Mouse (Mus musculus): ENCODE data around the gene Copz1. TPM values are rescaled to one million over a fixed set of nuclear protein-coding genes. Genes with fewer than 3 reads are reported as not detected.

The Copz1 gene
- polyA plus RNA-seq, 1 experiment from 2014 or later = 220 TPM

DNA sequence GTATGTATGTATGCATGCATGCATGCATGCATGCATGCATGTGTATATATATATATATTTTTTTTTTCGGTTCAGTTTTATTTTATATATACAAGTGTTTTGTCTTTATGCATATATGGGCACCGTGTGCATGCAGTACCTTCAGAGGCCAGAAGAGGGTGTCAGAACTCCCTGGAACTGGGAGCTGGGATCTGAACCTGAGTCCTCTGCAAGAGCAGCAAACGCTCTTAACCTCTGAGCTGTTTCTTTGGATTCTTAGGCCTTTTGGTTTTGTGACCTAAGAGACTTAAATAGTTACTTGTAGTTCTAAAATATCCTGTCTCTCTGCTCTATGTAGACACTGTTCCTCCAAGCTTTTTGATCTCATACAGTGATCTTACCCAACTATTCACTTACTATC, 11.6 kb downstream of the Copz1 start:
- H3K9ac ChIP-seq (replicated peaks) = no peak overlapping the region
- H3K4me1 ChIP-seq = peaks cover 19% of the 10 kb centered on the region
- H3K4me3 ChIP-seq = no peak overlapping the region
- H3K9me3 ChIP-seq = no peaks in the 10 kb centered on the region
- no peaks in the 10 kb centered on the region for H3K36me3 ChIP-seq
- WGBS = 45% methylated on average over 3 of the region's 3 CpGs
- H3K27me3 ChIP-seq = no peaks in the 10 kb centered on the region
- no peak overlapping the region for H3K4me2 ChIP-seq (replicated peaks)
- no peak for ATAC-seq (replicated peaks)
- no peak overlapping the region for H3K27ac ChIP-seq (replicated peaks)

- peak overlapping the region; percentile 65 for H3K27ac ChIP-seq (replicated peaks)
- H3K4me2 ChIP-seq (replicated peaks) = no peak overlapping the region
- H3K4me1 ChIP-seq = peaks cover 22% of the 10 kb centered on the region
- no peak for ATAC-seq (replicated peaks)
- peaks cover 2% of the 10 kb centered on the region; the same call in 1 of the 2 replicates for H3K36me3 ChIP-seq
- no peaks in the 10 kb centered on the region for H3K27me3 ChIP-seq
- no peak overlapping the region for H3K4me3 ChIP-seq
- no peak overlapping the region for H3K9ac ChIP-seq (replicated peaks)
- WGBS = 56% methylated on average over 2 of the region's 2 CpGs
- no peaks in the 10 kb centered on the region for H3K9me3 ChIP-seq
Measured at GRCm38 (mm10) chr15:103284647-103285046, 12.1 kb downstream of the Copz1 start.

DNA sequence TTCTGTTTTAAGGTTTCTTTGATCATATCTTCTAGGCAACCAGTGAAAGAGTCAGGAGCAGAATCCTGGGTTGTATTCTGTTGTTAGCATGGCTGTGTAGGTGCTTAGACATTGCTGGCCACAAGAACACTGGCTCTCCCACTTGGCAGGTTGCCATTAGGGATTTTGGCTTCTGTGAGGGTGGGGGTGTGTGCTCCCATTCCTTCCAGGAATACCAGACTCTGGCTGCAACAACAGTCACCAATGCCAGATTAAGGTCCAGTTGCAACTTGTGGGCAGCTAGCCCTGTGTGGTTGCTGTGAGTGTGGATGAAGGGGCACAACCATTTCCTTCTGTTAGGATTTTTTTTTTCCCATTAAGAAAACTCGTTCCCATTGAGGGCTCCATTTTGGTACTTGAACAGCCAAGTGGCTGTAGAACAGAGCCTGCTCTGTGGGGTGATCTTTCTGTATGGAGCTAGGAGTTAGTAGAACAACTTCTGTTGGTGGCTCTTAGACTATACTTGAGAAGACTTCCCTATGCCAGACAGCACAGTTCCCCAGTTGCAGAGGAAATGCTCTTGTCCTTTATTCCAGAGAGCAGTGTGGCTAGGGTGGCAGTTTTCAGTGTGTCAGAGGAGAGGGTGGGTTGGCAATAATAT, 13.4 kb downstream of the Copz1 start:
- no peak overlapping the region for H3K4me2 ChIP-seq (replicated peaks)
- H3K4me1 ChIP-seq = peaks cover 23% of the 10 kb centered on the region
- peaks cover 7% of the 10 kb centered on the region; the same call in 1 of the 2 replicates for H3K36me3 ChIP-seq
- no peaks in the 10 kb centered on the region for H3K27me3 ChIP-seq
- no peak overlapping the region for H3K4me3 ChIP-seq
- no peaks in the 10 kb centered on the region for H3K9me3 ChIP-seq
- H3K9ac ChIP-seq (replicated peaks) = no peak overlapping the region
- 25% methylated on average over 1 of the region's 1 CpGs for WGBS
- peak; percentile 71; the same call in 1 of the 2 replicates for ATAC-seq (replicated peaks)
- peak overlapping the region; percentile 65 for H3K27ac ChIP-seq (replicated peaks)

DNA sequence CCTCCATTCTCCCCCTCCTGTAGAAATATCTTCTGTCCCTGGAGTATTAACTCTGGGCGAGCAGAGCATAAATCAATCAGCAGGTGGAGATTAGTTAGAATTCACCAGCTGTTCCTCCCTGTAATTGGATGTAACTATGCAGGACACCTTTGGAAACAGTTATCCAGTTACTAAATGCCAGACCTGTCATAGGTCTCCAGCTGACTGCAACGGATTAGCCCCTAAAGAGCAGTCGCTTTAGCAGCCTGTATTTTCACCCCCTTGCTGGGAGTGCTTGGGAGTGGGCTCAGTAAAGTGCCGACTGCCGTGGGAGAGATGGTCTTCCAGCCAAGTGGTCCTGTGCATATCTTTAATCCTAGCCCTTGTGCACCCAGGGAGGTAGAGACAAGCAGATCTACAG, 17.1 kb downstream of the Copz1 start:
- 34% methylated on average over 5 of the region's 5 CpGs for WGBS
- H3K9me3 ChIP-seq = no peaks in the 10 kb centered on the region
- H3K36me3 ChIP-seq = peaks cover 29% of the 10 kb centered on the region
- H3K4me1 ChIP-seq = peaks cover 21% of the 10 kb centered on the region
- no peak overlapping the region for H3K9ac ChIP-seq (replicated peaks)
- H3K4me3 ChIP-seq = no peak overlapping the region
- ATAC-seq (replicated peaks) = no peak
- no peaks in the 10 kb centered on the region for H3K27me3 ChIP-seq
- no peak overlapping the region for H3K4me2 ChIP-seq (replicated peaks)
- no peak overlapping the region for H3K27ac ChIP-seq (replicated peaks)

GRCm38 (mm10) chr15:103290417-103290816, 17.9 kb downstream of the Copz1 start:
- Histone ChIP-seq H3K27me3 (no peaks in the 10 kb centered on the region), H3K4me3 (no peak overlapping the region), H3K4me2 (replicated peaks) (no peak overlapping the region), H3K27ac (replicated peaks) (no peak overlapping the region), H3K9me3 (no peaks in the 10 kb centered on the region), H3K9ac (replicated peaks) (no peak overlapping the region), H3K4me1 (peaks cover 14% of the 10 kb centered on the region), H3K36me3 (peaks cover 29% of the 10 kb centered on the region)
- 79% methylated on average over 6 of the region's 6 CpGs for WGBS
- no peak for ATAC-seq (replicated peaks)

DNA sequence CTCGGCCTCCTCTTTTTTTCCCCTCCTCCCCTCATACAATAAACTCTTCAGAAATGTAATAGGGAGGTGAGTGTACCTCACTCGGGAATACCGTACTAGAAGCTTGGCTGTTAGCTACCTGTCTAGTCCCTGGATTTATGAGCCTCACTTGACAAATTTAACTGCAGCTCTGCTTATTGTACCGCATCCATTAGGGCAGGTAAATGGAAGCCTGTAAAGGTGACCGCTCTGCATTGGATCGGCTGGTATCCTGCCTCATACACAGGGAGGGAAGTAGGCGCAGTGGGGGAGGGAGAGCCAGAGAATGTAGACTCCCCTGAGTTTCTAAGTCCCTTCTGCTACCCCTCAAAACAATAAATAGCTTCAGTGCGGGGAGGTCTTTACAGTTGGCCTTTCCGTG, 18.3 kb downstream of the Copz1 start:
- Histone ChIP-seq H3K4me2 (replicated peaks) (no peak overlapping the region), H3K4me1 (peaks cover 14% of the 10 kb centered on the region), H3K9me3 (no peaks in the 10 kb centered on the region), H3K27ac (replicated peaks) (no peak overlapping the region), H3K27me3 (no peaks in the 10 kb centered on the region), H3K9ac (replicated peaks) (no peak overlapping the region), H3K4me3 (no peak overlapping the region), H3K36me3 (peaks cover 29% of the 10 kb centered on the region)
- no peak for ATAC-seq (replicated peaks)
- 93% methylated on average over 9 of the region's 9 CpGs for WGBS

DNA sequence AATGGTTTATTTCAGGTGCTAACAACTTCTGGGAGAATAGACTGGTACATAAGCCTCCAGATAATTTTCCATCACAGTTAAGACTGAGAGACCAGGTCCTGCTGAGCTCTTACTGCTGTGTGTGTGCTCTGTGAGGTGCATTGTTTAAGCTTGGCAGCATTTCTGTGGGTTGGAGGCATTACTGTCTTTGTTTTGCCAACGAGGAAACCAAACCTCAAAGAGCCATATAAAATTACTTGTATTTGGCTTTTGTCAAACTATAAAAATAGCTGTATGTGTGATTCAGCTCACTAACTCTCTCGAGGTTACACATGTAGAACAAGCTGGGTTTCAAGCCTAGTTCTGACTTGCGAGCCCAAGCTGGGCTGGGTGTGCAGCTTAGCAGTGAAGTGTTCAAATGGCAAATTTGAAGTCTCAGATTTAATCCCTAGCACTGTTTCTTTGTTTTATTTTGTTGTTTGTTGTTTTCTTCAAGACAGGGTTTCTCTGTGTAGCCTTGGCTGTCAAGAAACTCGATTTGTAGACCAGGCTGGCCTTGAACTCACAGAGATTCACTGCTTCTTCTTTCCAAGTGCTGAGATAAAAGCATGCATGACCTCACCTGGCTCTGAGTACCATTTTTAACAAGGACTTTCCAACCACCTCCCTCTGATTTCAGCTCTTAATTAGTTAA, 20.3 kb downstream of the Copz1 start:
- WGBS = 77% methylated on average over 4 of the region's 4 CpGs
- no peak overlapping the region for H3K4me3 ChIP-seq
- H3K36me3 ChIP-seq = peaks cover 34% of the 10 kb centered on the region
- no peak overlapping the region for H3K4me2 ChIP-seq (replicated peaks)
- H3K9ac ChIP-seq (replicated peaks) = no peak overlapping the region
- no peak overlapping the region for H3K27ac ChIP-seq (replicated peaks)
- ATAC-seq (replicated peaks) = no peak
- H3K4me1 ChIP-seq = peaks cover 28% of the 10 kb centered on the region
- H3K9me3 ChIP-seq = no peaks in the 10 kb centered on the region
- no peaks in the 10 kb centered on the region for H3K27me3 ChIP-seq

GRCm38 (mm10) chr15:103293375-103293774, 20.9 kb downstream of the Copz1 start:
- Histone ChIP-seq H3K4me3 (no peak overlapping the region), H3K36me3 (peaks cover 34% of the 10 kb centered on the region), H3K4me1 (peaks cover 34% of the 10 kb centered on the region), H3K9me3 (no peaks in the 10 kb centered on the region), H3K27me3 (no peaks in the 10 kb centered on the region), H3K9ac (replicated peaks) (no peak overlapping the region), H3K4me2 (replicated peaks) (no peak overlapping the region), H3K27ac (replicated peaks) (no peak overlapping the region)
- 93% methylated on average over 2 of the region's 2 CpGs for WGBS
- no peak for ATAC-seq (replicated peaks)

- Histone ChIP-seq H3K4me1 (peaks cover 44% of the 10 kb centered on the region), H3K27ac (replicated peaks) (no peak overlapping the region), H3K4me3 (no peak overlapping the region), H3K9ac (replicated peaks) (no peak overlapping the region), H3K36me3 (peaks cover 36% of the 10 kb centered on the region), H3K27me3 (no peaks in the 10 kb centered on the region), H3K4me2 (replicated peaks) (no peak overlapping the region), H3K9me3 (no peaks in the 10 kb centered on the region)
- WGBS = 84% methylated on average over 2 of the region's 2 CpGs
- no peak for ATAC-seq (replicated peaks)
Measured at GRCm38 (mm10) chr15:103294649-103295048, 22.1 kb downstream of the Copz1 start.

DNA sequence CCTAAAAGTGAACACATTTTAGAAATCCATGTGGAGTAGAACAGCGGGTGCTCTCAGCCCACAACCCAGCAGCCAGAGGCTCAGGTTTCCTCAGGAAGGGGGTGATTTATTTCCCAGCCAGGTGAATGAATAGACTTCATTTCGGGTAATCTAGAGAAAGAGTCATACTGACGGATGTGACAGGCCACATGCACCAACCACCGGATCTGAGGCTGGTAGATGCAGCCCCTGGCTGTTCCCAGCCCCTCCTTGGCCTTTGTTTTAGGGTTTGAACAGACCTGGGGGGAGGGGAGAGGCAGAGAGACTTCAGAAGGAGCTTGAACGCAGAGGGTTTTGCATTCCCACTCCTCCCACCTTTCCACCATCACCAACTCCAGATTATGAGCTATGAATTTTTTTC, 23.3 kb downstream of the Copz1 start:
- Histone ChIP-seq H3K9me3 (no peaks in the 10 kb centered on the region), H3K4me1 (peaks cover 55% of the 10 kb centered on the region), H3K36me3 (peaks cover 31% of the 10 kb centered on the region), H3K27ac (replicated peaks) (0 out of 2 replicates have a peak overlapping the region, but pooled peaks have one; percentile 96), H3K4me2 (replicated peaks) (no peak overlapping the region), H3K4me3 (no peak overlapping the region), H3K27me3 (no peaks in the 10 kb centered on the region), H3K9ac (replicated peaks) (no peak overlapping the region)
- WGBS = 10% methylated on average over 5 of the region's 5 CpGs
- no peak for ATAC-seq (replicated peaks)

DNA sequence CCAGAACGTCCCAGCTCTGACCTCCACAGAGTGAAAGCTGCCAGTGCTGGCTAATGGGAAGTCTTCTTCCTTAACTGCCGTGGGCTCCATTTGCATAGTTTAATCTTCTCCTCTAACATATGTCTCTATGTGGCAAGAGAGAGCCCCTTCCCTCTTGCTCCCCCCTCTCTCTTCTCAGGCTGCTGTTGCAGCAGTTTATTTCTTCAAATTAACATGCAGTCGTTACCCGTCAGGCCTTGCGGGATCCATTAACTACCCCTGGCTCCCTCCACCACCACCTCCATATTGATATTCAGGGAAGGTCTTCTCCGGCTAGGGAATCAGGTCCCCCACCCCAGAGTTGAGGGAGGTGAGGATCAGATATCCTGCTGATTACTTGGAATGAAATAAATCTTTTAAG, 24.8 kb downstream of the Copz1 start:
- Histone ChIP-seq H3K9me3 (no peaks in the 10 kb centered on the region), H3K4me2 (replicated peaks) (no peak overlapping the region), H3K4me1 (peaks cover 68% of the 10 kb centered on the region), H3K9ac (replicated peaks) (no peak overlapping the region), H3K4me3 (no peak overlapping the region), H3K27me3 (no peaks in the 10 kb centered on the region), H3K36me3 (peaks cover 23% of the 10 kb centered on the region), H3K27ac (replicated peaks) (peak overlapping the region; percentile 96)
- no peak for ATAC-seq (replicated peaks)
- WGBS = 30% methylated on average over 6 of the region's 6 CpGs

DNA sequence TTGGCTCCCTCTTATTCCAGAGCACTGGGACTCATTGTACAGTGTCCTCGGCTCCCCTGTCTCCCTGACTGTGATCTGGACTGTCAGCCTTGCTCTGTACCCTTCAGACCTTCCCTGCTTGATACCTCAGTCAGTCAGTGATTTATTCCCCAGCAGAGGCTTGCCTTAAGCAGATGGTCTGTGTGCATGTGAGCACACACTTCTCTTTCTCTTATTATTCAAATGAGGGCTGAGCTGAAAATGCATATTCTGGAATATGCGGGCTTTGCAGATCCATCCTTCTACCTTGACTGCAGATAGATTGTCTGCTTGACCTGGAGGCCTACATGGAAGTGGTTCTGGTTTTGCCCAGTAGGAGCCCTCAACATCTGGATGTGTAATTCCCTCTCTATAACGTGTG, 25.5 kb downstream of the Copz1 start:
- no peak overlapping the region for H3K9ac ChIP-seq (replicated peaks)
- peak overlapping the region; percentile 96 for H3K27ac ChIP-seq (replicated peaks)
- 36% methylated on average over 3 of the region's 3 CpGs for WGBS

More for the DNA sequence above, 25.5 kb downstream of the Copz1 start:
- Histone ChIP-seq H3K36me3 (peaks cover 16% of the 10 kb centered on the region), H3K9me3 (no peaks in the 10 kb centered on the region), H3K4me2 (replicated peaks) (no peak overlapping the region), H3K27me3 (no peaks in the 10 kb centered on the region), H3K4me1 (peaks cover 74% of the 10 kb centered on the region), H3K4me3 (no peak overlapping the region)
- no peak; the same call in 1 of the 2 replicates for ATAC-seq (replicated peaks)

All from forebrain, embryonic 15.5 days (tissue).